Mouse (Mus musculus): ENCODE data around the gene Shkbp1. TPM values are rescaled to one million over a fixed set of nuclear protein-coding genes. Genes with fewer than 3 reads are reported as not detected.

The Shkbp1 gene
- polyA plus RNA-seq, 1 experiment, result 18.4 TPM

- no peak overlapping the region for H3K4me2 ChIP-seq (ENCODE audit: low read depth)
- H3K79me2 ChIP-seq (ENCODE audit: control insufficient read depth, insufficient read depth), result no peaks in the 10 kb centered on the region
- H3K4me3 ChIP-seq, result no peak overlapping the region
- H3ac ChIP-seq (ENCODE audit: control insufficient read depth, insufficient read length), result no peak overlapping the region
- no peak for TF ChIP-seq MYOD1 (IDR thresholded peaks at IDR 0.05; ENCODE audit: control insufficient read depth in 1 of 3, insufficient read length in 2 of 3, low read depth in 2 of 3)
- no peaks in the 10 kb centered on the region for H3K27me3 ChIP-seq (ENCODE audit: control insufficient read depth, insufficient read depth, insufficient read length)
- no peaks in the 10 kb centered on the region for H3K36me3 ChIP-seq (ENCODE audit: control insufficient read depth, insufficient read depth)
Observed at GRCm38 (mm10) chr7:27296518-27296917, 59.3 kb downstream of the Shkbp1 start.

GRCm38 (mm10) chr7:27295956-27296355 is 59.9 kb downstream of the Shkbp1 start:
- Histone ChIP-seq H3K4me2 (ENCODE audit: low read depth) (no peak overlapping the region), H3K36me3 (ENCODE audit: control insufficient read depth, insufficient read depth) (no peaks in the 10 kb centered on the region), H3ac (ENCODE audit: control insufficient read depth, insufficient read length) (no peak overlapping the region), H3K79me2 (ENCODE audit: control insufficient read depth, insufficient read depth) (no peaks in the 10 kb centered on the region), H3K4me3 (no peak overlapping the region), H3K27me3 (ENCODE audit: control insufficient read depth, insufficient read depth, insufficient read length) (no peaks in the 10 kb centered on the region)
- TF ChIP-seq CEBPB (IDR thresholded peaks at IDR 0.05; ENCODE audit: insufficient read depth, poor library complexity, severe bottlenecking), result no peak
- no peak for TF ChIP-seq USF1 (IDR thresholded peaks at IDR 0.05; ENCODE audit: low read depth)
- TF ChIP-seq POLR2AphosphoS2 (IDR thresholded peaks at IDR 0.05; ENCODE audit: insufficient read length, low read depth), result no peak
- TF ChIP-seq REST (IDR thresholded peaks at IDR 0.05; ENCODE audit: insufficient read depth, insufficient read length), result no peak
- no peak for TF ChIP-seq E2F4 (IDR thresholded peaks at IDR 0.05; ENCODE audit: insufficient read depth)
- TF ChIP-seq MYOG (IDR thresholded peaks at IDR 0.05; ENCODE audit: control insufficient read depth in 1 of 3, insufficient read depth in 1 of 3, insufficient read length in 2 of 3, low read depth in 2 of 3), result no peak
- TF ChIP-seq MAX (IDR thresholded peaks at IDR 0.05; ENCODE audit: low read depth), result no peak
- no peak for TF ChIP-seq MYOD1 (IDR thresholded peaks at IDR 0.05; ENCODE audit: control insufficient read depth in 1 of 3, insufficient read length in 2 of 3, low read depth in 2 of 3)
- TF ChIP-seq TCF3 (IDR thresholded peaks at IDR 0.05; ENCODE audit: insufficient read length, low read depth), result no peak
- TF ChIP-seq POLR2A (IDR thresholded peaks at IDR 0.05; ENCODE audit: insufficient read length, low read depth), result no peak
- no peak for TF ChIP-seq SRF (IDR thresholded peaks at IDR 0.05; ENCODE audit: control insufficient read depth, insufficient read length, low read depth)
- no peak for TF ChIP-seq TCF12 (IDR thresholded peaks at IDR 0.05; ENCODE audit: insufficient read depth, poor library complexity, severe bottlenecking)

Other genes with a start within 250 kb of the Shkbp1 start
- 0.06 TPM for gene Cyp2f2, start 236.1 kb downstream of the Shkbp1 start, polyA plus RNA-seq (2012; fragmentation: generic; extraction: Trizol)
- 0.02 TPM for gene Cyp2t4, start 202.3 kb downstream of the Shkbp1 start, polyA plus RNA-seq (2012; fragmentation: generic; extraction: Trizol)
- 61.4 TPM for gene Egln2, start 189.2 kb downstream of the Shkbp1 start, polyA plus RNA-seq (2012; fragmentation: generic; extraction: Trizol)
- 56.3 TPM for gene Rab4b, start 177.1 kb downstream of the Shkbp1 start, polyA plus RNA-seq (2012; fragmentation: generic; extraction: Trizol)
- not detected for gene Gm21983, start 174.9 kb downstream of the Shkbp1 start, polyA plus RNA-seq (2012; fragmentation: generic; extraction: Trizol)
- 0.13 TPM for gene Mia, start 174.9 kb downstream of the Shkbp1 start, polyA plus RNA-seq (2012; fragmentation: generic; extraction: Trizol)
- 5.2 TPM for gene BC024978, start 160.2 kb downstream of the Shkbp1 start, polyA plus RNA-seq (2012; fragmentation: generic; extraction: Trizol)
- gene Snrpa, start 159.7 kb downstream of the Shkbp1 start, polyA plus RNA-seq (2012; fragmentation: generic; extraction: Trizol), result 166 TPM
- 7.1 TPM for gene Itpkc, start 127.4 kb downstream of the Shkbp1 start, polyA plus RNA-seq (2012; fragmentation: generic; extraction: Trizol)
- gene Coq8b, start 123.0 kb downstream of the Shkbp1 start, polyA plus RNA-seq (2012; fragmentation: generic; extraction: Trizol), result 19.1 TPM
- 28.8 TPM for gene Numbl, start 97.6 kb downstream of the Shkbp1 start, polyA plus RNA-seq (2012; fragmentation: generic; extraction: Trizol)
- 32.5 TPM for gene Ltbp4, start 18.3 kb downstream of the Shkbp1 start, polyA plus RNA-seq (2012; fragmentation: generic; extraction: Trizol)
- gene Gm20479, start 1.4 kb upstream of the Shkbp1 start, polyA plus RNA-seq (2012; fragmentation: generic; extraction: Trizol), result 0.11 TPM
- 0.17 TPM for gene Sptbn4, start 91.7 kb upstream of the Shkbp1 start, polyA plus RNA-seq (2012; fragmentation: generic; extraction: Trizol)
- gene Blvrb, start 92.0 kb upstream of the Shkbp1 start, polyA plus RNA-seq (2012; fragmentation: generic; extraction: Trizol), result 58.4 TPM
- gene Sertad3, start 117.7 kb upstream of the Shkbp1 start, polyA plus RNA-seq (2012; fragmentation: generic; extraction: Trizol), result 15.5 TPM
- gene Sertad1, start 130.9 kb upstream of the Shkbp1 start, polyA plus RNA-seq (2012; fragmentation: generic; extraction: Trizol), result 44.6 TPM
- gene Prx, start 143.3 kb upstream of the Shkbp1 start, polyA plus RNA-seq (2012; fragmentation: generic; extraction: Trizol), result 4.2 TPM
- 0.98 TPM for gene Hipk4, start 167.2 kb upstream of the Shkbp1 start, polyA plus RNA-seq (2012; fragmentation: generic; extraction: Trizol)
- gene Pld3, start 197.2 kb upstream of the Shkbp1 start, polyA plus RNA-seq (2012; fragmentation: generic; extraction: Trizol), result 132 TPM
- gene 2310022A10Rik, start 197.2 kb upstream of the Shkbp1 start, polyA plus RNA-seq (2012; fragmentation: generic; extraction: Trizol), result 35.5 TPM
- 343 TPM for gene Akt2, start 235.5 kb upstream of the Shkbp1 start, polyA plus RNA-seq (2012; fragmentation: generic; extraction: Trizol)